Mouse (Mus musculus) CH12.LX (cell line): ENCODE measurements around the gene Cldn12. TPM values are rescaled to one million over a fixed set of nuclear protein-coding genes. Genes with fewer than 3 reads are reported as not detected.
A peak's percentile ranks its signal among the peaks of the same experiment; 100 is the strongest.

Experiments used
- DNase-seq: peaks from one replicate; pipeline ENCODE4 v3.0.0-alpha.2; 2013; ENCODE audit errors: extremely low read depth
- H3K27ac ChIP-seq: 2 replicates; pipeline ENCODE4 v1.5.1; 2012; ENCODE audit warnings: low read depth, mild to moderate bottlenecking, control low read depth, moderate library complexity; ENCODE audit not compliant: insufficient read depth
- H3K27me3 ChIP-seq: replicated peaks from 2 replicates; pipeline ENCODE3; 2012; ENCODE audit warnings: inconsistent platforms
- H3K36me3 ChIP-seq, 2 experiments: replicated peaks in 1 of 2; 2 replicates each; pipeline versions ENCODE3 to v1.6.1; 2012; ENCODE audit warnings: inconsistent platforms in 1 of 2, low read length in 1 of 2, mild to moderate bottlenecking in 1 of 2, mixed read lengths in 1 of 2, moderate library complexity in 1 of 2; ENCODE audit not compliant: control insufficient read depth in 1 of 2, insufficient read depth in 1 of 2
- H3K4me1 ChIP-seq, 2 experiments: 2 replicates each; pipeline ENCODE4 v1.6.1; 2012; ENCODE audit warnings: inconsistent platforms in 1 of 2, moderate library complexity in 1 of 2; ENCODE audit not compliant: insufficient read depth in 2 of 2, control insufficient read depth in 1 of 2
- H3K4me2 ChIP-seq: 2 replicates; pipeline ENCODE4 v1.6.1; 2012; ENCODE audit warnings: low read depth, mild to moderate bottlenecking, control low read depth; ENCODE audit not compliant: poor library complexity, insufficient read depth, severe bottlenecking
- H3K4me3 ChIP-seq, 3 experiments: fragments of 150-350 bp in 1 of 3; sonication (generic) in 1 of 3; replicated peaks in 1 of 3; 2 replicates each; pipeline versions ENCODE3 to v1.5.1; 2011 to 2012; ENCODE audit warnings: low read depth in 2 of 3, low read length in 2 of 3, mild to moderate bottlenecking in 2 of 3, moderate library complexity in 2 of 3, control low read depth in 1 of 3, improper control_type of control experiment in 1 of 3, inconsistent platforms in 1 of 3, mixed read lengths in 1 of 3; ENCODE audit not compliant: poor library complexity in 1 of 3
- H3K79me2 ChIP-seq: replicated peaks from 2 replicates; pipeline ENCODE4 v1.6.1; 2012; ENCODE audit warnings: mild to moderate bottlenecking, moderate library complexity; ENCODE audit not compliant: control insufficient read depth, poor library complexity, insufficient read depth, severe bottlenecking; ENCODE audit errors: extremely low read depth
- H3K9ac ChIP-seq: 2 replicates; pipeline ENCODE4 v1.6.1; 2012; ENCODE audit warnings: low read depth, mild to moderate bottlenecking, control low read depth, moderate library complexity; ENCODE audit not compliant: insufficient read depth
- H3K9me3 ChIP-seq: replicated peaks from 2 replicates; pipeline ENCODE3; 2012; ENCODE audit warnings: low read length, inconsistent platforms, mixed read lengths
- BHLHE40 ChIP-seq: IDR thresholded peaks from 2 replicates; pipeline ENCODE4 v1.6.1; 2011; ENCODE audit warnings: mild to moderate bottlenecking, low read depth, low read length, improper control_type of control experiment
- CHD2 ChIP-seq: IDR thresholded peaks from 2 replicates; pipeline ENCODE4 v1.6.1; 2011; ENCODE audit warnings: low read length, improper control_type of control experiment
- CTCF ChIP-seq, 2 experiments: IDR thresholded peaks in 1 of 2; conservative IDR thresholded peaks in 1 of 2; 2 replicates each; pipeline ENCODE4 v1.5.1; 2011 to 2012; ENCODE audit warnings: low read depth in 2 of 2, low read length in 2 of 2, improper control_type of control experiment in 1 of 2, inconsistent platforms in 1 of 2, mild to moderate bottlenecking in 1 of 2, moderate library complexity in 1 of 2
- E2F4 ChIP-seq: IDR thresholded peaks from 2 replicates; pipeline ENCODE4 v1.6.1; 2011; ENCODE audit warnings: low read depth, low read length, improper control_type of control experiment; ENCODE audit not compliant: insufficient replicate concordance
- ELF1 ChIP-seq: IDR thresholded peaks from 2 replicates; pipeline ENCODE4 v1.6.1; 2014; ENCODE audit warnings: low read depth, mild to moderate bottlenecking, inconsistent platforms, low read length, improper control_type of control experiment
- EP300 ChIP-seq: IDR thresholded peaks from 2 replicates; pipeline ENCODE4 v1.6.1; 2011; ENCODE audit warnings: low read length, improper control_type of control experiment
- HCFC1 ChIP-seq: IDR thresholded peaks from 2 replicates; pipeline ENCODE4 v1.6.1; 2012; ENCODE audit warnings: low read depth, mild to moderate bottlenecking, inconsistent platforms, low read length, improper control_type of control experiment
- IRF4 ChIP-seq: IDR thresholded peaks from 2 replicates; pipeline ENCODE4 v1.6.1; 2014; ENCODE audit warnings: low read depth, mild to moderate bottlenecking, inconsistent platforms, low read length, improper control_type of control experiment
- JUN ChIP-seq: IDR thresholded peaks from 2 replicates; pipeline ENCODE4 v1.6.1; 2011; ENCODE audit warnings: low read depth, mild to moderate bottlenecking, low read length, improper control_type of control experiment, moderate library complexity; ENCODE audit not compliant: insufficient read depth
- MAFK ChIP-seq: IDR thresholded peaks from 2 replicates; pipeline ENCODE4 v1.6.1; 2011; ENCODE audit warnings: low read length, improper control_type of control experiment; ENCODE audit not compliant: insufficient replicate concordance
- MAZ ChIP-seq: IDR thresholded peaks from 2 replicates; pipeline ENCODE4 v1.6.1; 2012; ENCODE audit warnings: low read depth, mild to moderate bottlenecking, inconsistent platforms, low read length, improper control_type of control experiment, moderate library complexity
- MEF2A ChIP-seq: IDR thresholded peaks from 2 replicates; pipeline ENCODE4 v1.6.1; 2014; ENCODE audit warnings: low read depth, mild to moderate bottlenecking, inconsistent platforms, low read length, improper control_type of control experiment, borderline replicate concordance
- MXI1 ChIP-seq: IDR thresholded peaks from 2 replicates; pipeline ENCODE4 v1.6.1; 2011; ENCODE audit warnings: mild to moderate bottlenecking, low read depth, low read length, improper control_type of control experiment
- MYC ChIP-seq: IDR thresholded peaks from 2 replicates; pipeline ENCODE4 v1.6.1; 2011; ENCODE audit warnings: low read depth, mild to moderate bottlenecking, improper control_type of control experiment, low read length
- NELFE ChIP-seq: IDR thresholded peaks from 2 replicates; pipeline ENCODE4 v1.6.1; 2011; ENCODE audit warnings: low read depth, low read length, improper control_type of control experiment
- NRF1 ChIP-seq: IDR thresholded peaks from 2 replicates; pipeline ENCODE4 v1.6.1; 2014; ENCODE audit warnings: low read depth, mild to moderate bottlenecking, inconsistent platforms, low read length, improper control_type of control experiment, moderate library complexity
- PAX5 ChIP-seq: IDR thresholded peaks from 2 replicates; pipeline ENCODE4 v1.6.1; 2012; ENCODE audit warnings: low read length, inconsistent platforms, mixed read lengths
- POLR2A ChIP-seq: IDR thresholded peaks from 2 replicates; pipeline ENCODE4 v1.6.1; 2011; ENCODE audit warnings: low read depth, mild to moderate bottlenecking, improper control_type of control experiment, low read length
- POLR2AphosphoS2 ChIP-seq: IDR thresholded peaks from 2 replicates; pipeline ENCODE4 v1.6.1; 2011; ENCODE audit warnings: low read depth, low read length, improper control_type of control experiment
- RCOR1 ChIP-seq: conservative IDR thresholded peaks from 2 replicates; pipeline ENCODE4 v1.6.1; 2012; ENCODE audit warnings: low read depth, mild to moderate bottlenecking, inconsistent platforms, low read length, improper control_type of control experiment
- SIN3A ChIP-seq: IDR thresholded peaks from 2 replicates; pipeline ENCODE4 v1.6.1; 2012; ENCODE audit warnings: low read length, improper control_type of control experiment, inconsistent platforms
- SMC3 ChIP-seq: IDR thresholded peaks from 2 replicates; pipeline ENCODE4 v1.6.1; 2011; ENCODE audit warnings: low read depth, low read length, improper control_type of control experiment
- TBP ChIP-seq: conservative IDR thresholded peaks from 2 replicates; pipeline ENCODE4 v1.6.1; 2011; ENCODE audit warnings: low read depth, low read length, improper control_type of control experiment
- TCF12 ChIP-seq: IDR thresholded peaks from 2 replicates; pipeline ENCODE4 v1.6.1; 2014; ENCODE audit warnings: low read depth, mild to moderate bottlenecking, inconsistent platforms, low read length, improper control_type of control experiment
- UBTF ChIP-seq: IDR thresholded peaks from 2 replicates; pipeline ENCODE4 v1.6.1; 2012; ENCODE audit warnings: low read depth, mild to moderate bottlenecking, inconsistent platforms, low read length, improper control_type of control experiment, moderate library complexity
- ZMIZ1 ChIP-seq: IDR thresholded peaks from 2 replicates; pipeline ENCODE4 v1.6.1; 2012; ENCODE audit warnings: low read depth, mild to moderate bottlenecking, inconsistent platforms, low read length, improper control_type of control experiment
- dilution Hi-C: fragments of 300-500 bp; cut with MboI; formaldehyde crosslinking; loops from 2 replicates; pipeline ENCODE4 v1.14.3; 2020; ENCODE audit warnings: low sequenced_read_pairs; ENCODE audit not compliant: extremely low pct_unique_long_range_greater_than_20kb, extremely low pct_ligation_motif_present
- in situ Hi-C: fragments of 300-500 bp; cut with MboI; formaldehyde crosslinking; loops from 3 replicates; pipeline ENCODE4 v1.14.3; 2019; ENCODE audit warnings: low sequenced_read_pairs, low pct_ligation_motif_present, low pct_unique_long_range_greater_than_20kb, mixed read lengths
- polyA plus RNA-seq: library from polyadenylated mRNA; unstranded; fragments of >175 nt; gene quantifications from 2 replicates; pipeline ENCODE4 v1.2.1, GENCODE M21; 2012; ENCODE audit warnings: low read depth; ENCODE audit not compliant: insufficient read length
- total RNA-seq, 2 experiments: library from RNA; depleted of rRNA; stranded (reverse); fragments of 300-350 nt in 1 of 2; fragments of >200 nt in 1 of 2; gene quantifications; 2 replicates each; pipeline ENCODE4 v1.2.3; 2012 to 2014

Cldn12 gene
- 13.4 and 23.5 TPM in 2 replicates for total RNA-seq (2012; rRNA removed)
- 22.6 and 24.1 TPM in 2 replicates for total RNA-seq (2014; rRNA removed)
- polyA plus RNA-seq, result 10.6 and 11.8 TPM in 2 replicates

- TF ChIP-seq MYC, result peak; percentile 33; the same call in 1 of the 2 replicates
- TF ChIP-seq ELF1, result peak; percentile 85
- no peak for TF ChIP-seq POLR2AphosphoS2
- no peak; the same call in 1 of the 2 replicates for TF ChIP-seq IRF4
- no peak for TF ChIP-seq SMC3
- no peak for TF ChIP-seq CHD2
- TF ChIP-seq NRF1, result peak; percentile 52; the same call in 1 of the 2 replicates
- TF ChIP-seq PAX5, result no peak
- TF ChIP-seq TCF12, result peak; percentile 32; the same call in 1 of the 2 replicates
- TF ChIP-seq MAFK, result no peak
- peak; percentile 84 for TF ChIP-seq HCFC1
- TF ChIP-seq TBP, result 0 out of 2 replicates have a peak, but pooled peaks have one; percentile 18
- no peak for TF ChIP-seq JUN
- TF ChIP-seq UBTF, result 0 out of 2 replicates have a peak, but pooled peaks have one; percentile 67
- peak; percentile 81 for TF ChIP-seq SIN3A
- TF ChIP-seq E2F4, result no peak
- no peak for TF ChIP-seq ZMIZ1
- peak; percentile 62 for TF ChIP-seq MXI1
- TF ChIP-seq POLR2A, result peak; percentile 62
- peak; percentile 21; the same call in 1 of the 2 replicates for TF ChIP-seq NELFE
- TF ChIP-seq EP300, result no peak
- TF ChIP-seq RCOR1, result no peak
- 0 out of 2 replicates have a peak, but pooled peaks have one; percentile 36 for TF ChIP-seq MAZ
- TF ChIP-seq BHLHE40, result peak; percentile 40; the same call in 1 of the 2 replicates
- TF ChIP-seq CTCF (conservative IDR thresholded peaks at IDR 0.05 in 1 of 2, IDR thresholded peaks at IDR 0.05 in 1 of 2; ENCODE audit: low read depth in 2 of 2, low read length in 2 of 2), result no peak
- peak; percentile 55 for TF ChIP-seq MEF2A
- dilution Hi-C loops (no loop called here), in situ Hi-C loops (loop anchor here (25.0 kb wide), 1 partner anchor 123 kb away; no protein-coding TSS in a partner anchor)
- Histone ChIP-seq H3K9me3 (peaks cover 4% of the 10 kb centered on the region), H3K9ac (peak within 1 kb of the TSS; percentile 60), H3K79me2 (peaks cover 3% of the 10 kb centered on the region; the same call in 1 of the 2 replicates), H3K27me3 (no peaks in the 10 kb centered on the region), H3K36me3 (peaks cover 5 to 27% of the 10 kb centered on the region in 2 experiments), H3K4me1 (peaks cover 8 to 32% of the 10 kb centered on the region in 2 experiments), H3K4me3 (peak within 1 kb of the TSS; percentile 69 to 81 (median 77)), H3K4me2 (peak within 1 kb of the TSS; percentile 58), H3K27ac (peak within 1 kb of the TSS; percentile 18)
- peak; percentile 76 for DNase-seq
Measured at GRCm38 (mm10) chr5:5514196-5515076, at the start of gene Cldn12. Gene Cldn12, minus strand, starts transcription at chr5:5514958.
